Mouse (Mus musculus) T-helper 2 cell (primary cell): Measurements from ENCODE around the gene Ptcd1.

Source experiments
- in situ Hi-C: fragments of 300-600 bp; cut with MboI, MseI; formaldehyde crosslinking; loops from one replicate; pipeline ENCODE4 v1.15.1; 2025; ENCODE audit warnings: high pct_unique_total_duplicates

Ptcd1 gene

DNA sequence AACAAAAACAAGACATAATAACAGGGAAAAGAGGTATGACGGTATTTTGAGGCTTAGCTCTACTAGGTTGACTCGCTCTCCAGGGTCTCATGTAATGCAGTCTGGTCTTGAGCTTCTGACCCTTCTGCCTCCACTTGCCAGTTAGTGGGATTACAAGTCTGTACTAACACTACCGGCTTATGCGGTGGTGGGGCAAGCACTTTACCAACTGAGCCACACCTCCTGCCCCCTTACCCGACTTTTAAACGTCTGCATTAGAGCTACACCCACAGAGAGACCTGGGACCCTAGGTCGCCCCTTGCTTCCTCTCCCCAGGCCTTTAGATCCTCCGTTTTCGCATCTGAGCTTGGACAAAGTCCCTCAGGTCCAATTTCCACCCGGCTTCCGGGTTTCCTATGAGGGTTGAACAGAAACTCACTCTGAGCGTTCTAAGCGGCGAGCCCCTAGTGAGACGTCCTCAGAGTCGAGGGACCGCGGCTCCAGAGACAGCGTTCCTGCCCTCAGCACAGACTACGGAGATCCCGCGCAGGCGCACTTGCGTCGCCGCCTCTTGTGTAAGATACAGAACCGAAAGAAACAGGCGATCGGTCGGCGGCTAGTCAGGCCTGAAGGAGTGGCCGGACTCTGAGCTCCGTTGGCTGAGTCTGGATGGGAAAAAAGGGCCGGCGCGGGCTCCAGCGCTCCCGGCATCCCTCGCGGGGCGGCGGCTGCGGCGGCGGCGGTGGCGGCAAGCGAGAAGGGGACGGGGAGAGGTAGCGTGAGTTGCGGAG is at the start of gene Ptcd1, which contains the start of gene Cpsf4:
TSS of gene Ptcd1 (minus strand) at position 573 of the 770 bp plus-strand sequence.
TSS of gene Cpsf4 (plus strand) at position 678 of the 770 bp plus-strand sequence.
- in situ Hi-C loops = loop anchor here (10.0 kb wide), 1 partner anchor 202 kb away; the partner anchor contains the start of gene Smurf1

DNA sequence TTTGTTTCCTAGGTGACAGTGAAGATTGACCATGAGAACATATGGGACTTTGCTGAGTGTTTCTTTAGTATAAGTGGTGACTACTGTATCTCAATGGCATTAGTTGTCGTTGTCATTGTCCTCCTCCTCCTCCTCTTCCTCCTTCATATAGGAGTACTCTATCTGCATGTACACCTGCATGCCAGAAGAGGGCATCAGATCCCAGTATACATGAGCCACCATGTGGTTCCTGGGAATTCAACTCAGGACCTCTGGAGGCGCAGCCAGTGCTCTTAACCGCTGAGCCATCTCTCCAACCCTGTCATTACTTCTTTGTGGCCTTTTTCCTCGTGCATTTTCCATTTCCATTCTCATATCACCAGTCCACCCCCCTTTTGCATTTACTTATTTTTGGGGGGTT is 47.8 kb upstream of the Ptcd1 start:
- in situ Hi-C loops = loop anchor here (25.0 kb wide), 1 partner anchor 852 kb away; the partner anchor contains the start of gene Baiap2l1

DNA sequence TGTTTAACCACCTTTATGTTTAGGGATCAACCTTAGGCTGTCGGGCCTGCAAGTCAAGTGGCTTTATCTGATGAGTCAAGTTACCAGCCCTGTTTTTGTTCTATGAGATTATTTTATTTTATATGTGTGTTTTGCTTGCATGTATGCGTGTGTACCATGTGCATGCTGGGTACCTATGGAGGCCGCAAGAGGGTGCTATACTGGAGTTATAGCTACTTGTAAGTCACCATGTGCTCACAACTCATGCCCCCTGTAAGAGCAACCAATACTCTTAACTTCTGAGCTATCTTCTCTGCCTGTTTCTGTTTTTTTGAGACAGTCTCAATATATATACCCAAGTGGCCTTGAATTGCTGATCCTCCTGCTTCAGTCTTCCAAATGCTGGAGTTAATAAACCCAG is 46.6 kb upstream of the Ptcd1 start:
- in situ Hi-C loops = loop anchor here (25.0 kb wide), 1 partner anchor 851 kb away; the partner anchor contains the start of gene Baiap2l1

DNA sequence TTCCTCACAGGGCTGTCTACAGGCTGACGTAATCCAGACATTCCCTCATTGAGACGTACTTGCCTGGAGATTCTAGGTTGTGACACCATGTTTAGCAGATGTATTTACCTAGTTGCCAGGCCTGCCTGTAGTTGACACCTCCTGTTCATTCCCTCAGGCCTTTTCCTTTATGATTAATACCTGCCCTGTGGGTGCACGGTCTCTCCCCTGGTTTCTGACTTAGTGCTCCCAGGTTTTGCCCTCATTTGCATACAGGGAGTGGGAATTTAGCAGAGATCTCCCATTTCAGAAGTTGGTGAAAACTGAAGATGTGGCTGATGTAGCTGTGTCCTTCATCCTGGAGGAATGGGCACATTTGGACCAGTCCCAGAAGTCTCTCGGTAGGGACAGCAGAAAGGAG is 45.3 kb upstream of the Ptcd1 start:
- in situ Hi-C loops = loop anchor here (25.0 kb wide), 1 partner anchor 850 kb away; the partner anchor contains the start of gene Baiap2l1

DNA sequence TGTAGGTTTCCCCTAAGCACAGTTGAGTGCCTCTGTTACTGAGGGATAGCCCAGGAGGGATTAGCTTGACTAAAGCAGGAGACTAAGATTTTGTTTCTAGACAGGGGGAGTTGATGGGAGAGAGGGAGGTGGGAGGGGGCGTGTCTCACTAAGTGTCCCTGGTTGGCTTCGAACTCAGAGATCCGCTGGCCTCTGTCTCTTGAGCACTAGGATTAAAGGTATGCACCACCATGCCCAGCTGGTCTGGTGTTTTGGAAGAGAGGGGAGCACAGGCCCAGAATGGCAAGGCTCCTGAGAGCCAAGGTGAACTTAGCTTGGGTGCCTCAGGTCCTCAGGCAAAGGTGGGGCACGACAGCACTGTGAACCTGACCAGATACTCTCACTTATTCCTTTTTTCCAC is 44.4 kb upstream of the Ptcd1 start:
- in situ Hi-C loops = loop anchor here (25.0 kb wide), 1 partner anchor 849 kb away; the partner anchor contains the start of gene Baiap2l1

DNA sequence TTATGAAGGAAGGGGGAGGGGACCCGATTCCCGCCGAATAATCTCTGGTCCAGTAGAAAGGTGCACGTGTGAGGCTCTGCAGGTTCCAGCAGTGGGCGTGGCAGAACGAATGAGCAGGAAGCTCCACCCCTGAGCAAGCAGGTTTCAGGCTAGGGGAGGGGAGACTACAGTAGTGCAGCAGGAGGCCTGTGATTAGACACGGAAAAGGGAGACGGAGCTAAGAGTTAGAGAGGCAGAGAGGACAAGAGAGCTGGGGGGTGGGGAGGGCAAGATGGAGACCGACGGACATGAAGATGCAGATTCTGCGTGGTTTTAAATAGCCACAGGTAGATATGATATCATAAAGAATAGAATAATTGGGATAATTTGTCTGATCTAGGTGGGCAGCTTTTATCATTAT is 41.5 kb upstream of the Ptcd1 start:
- in situ Hi-C loops = loop anchor here (25.0 kb wide), 1 partner anchor 846 kb away; the partner anchor contains the start of gene Baiap2l1

DNA sequence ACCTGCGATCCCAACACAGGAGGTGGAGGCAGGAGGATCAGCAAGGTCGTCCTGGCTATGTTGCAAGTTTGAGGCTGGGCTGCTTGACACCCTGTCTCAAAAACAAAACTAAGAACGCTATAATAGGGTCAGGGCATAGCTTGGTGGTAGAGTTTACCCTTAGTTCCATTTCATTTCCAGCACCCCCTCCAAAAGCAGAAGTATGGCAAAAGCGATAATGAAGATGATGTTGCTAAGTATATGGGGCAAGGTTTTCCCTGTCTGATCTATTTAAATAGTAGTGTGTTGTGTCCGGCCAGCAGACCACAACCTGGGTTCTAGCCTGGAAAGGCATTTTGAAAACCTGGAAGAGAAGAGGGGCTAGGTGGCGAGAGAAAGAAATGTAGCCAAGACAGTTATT is 41.0 kb upstream of the Ptcd1 start:
- in situ Hi-C loops = loop anchor here (25.0 kb wide), 1 partner anchor 846 kb away; the partner anchor contains the start of gene Baiap2l1

DNA sequence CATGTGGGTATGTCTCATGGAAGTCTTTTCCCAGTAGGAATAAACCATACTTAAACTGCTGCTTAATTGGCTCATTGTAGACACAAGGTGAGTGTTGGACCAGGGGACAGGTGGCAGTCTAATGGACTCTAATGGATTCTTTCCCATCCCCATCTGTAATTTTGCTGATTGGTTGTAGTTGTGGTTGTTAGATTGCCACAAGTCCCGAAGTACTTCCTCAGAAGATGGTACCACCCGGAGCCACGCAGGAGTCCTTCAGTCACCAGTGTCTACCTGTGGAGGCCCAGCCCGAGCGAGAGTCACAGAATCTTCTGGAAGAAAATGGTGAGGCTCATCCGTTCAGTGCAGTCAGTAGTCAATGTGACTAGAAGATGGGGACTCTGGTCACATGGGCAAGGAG is 40.5 kb upstream of the Ptcd1 start:
- in situ Hi-C loops = loop anchor here (25.0 kb wide), 1 partner anchor 845 kb away; the partner anchor contains the start of gene Baiap2l1

DNA sequence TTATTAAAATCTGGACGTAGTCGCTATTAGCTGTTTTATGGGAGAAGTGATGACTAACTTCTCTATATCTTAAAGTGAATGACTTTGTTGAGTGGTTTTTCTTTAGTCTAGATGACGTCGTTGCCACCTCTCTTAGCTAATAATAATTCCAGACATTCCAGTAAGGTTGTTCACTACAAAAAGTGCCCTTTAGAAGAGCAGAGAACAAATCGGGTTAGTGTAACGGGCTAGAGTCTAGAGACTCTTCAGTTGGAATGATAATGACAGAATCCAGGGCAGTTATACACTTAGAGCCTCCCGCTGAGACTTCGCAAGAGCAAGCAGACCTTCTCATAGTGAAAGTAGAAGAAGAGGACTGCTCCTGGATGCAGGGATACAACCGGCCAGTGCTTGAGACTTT is 38.1 kb upstream of the Ptcd1 start:
- in situ Hi-C loops = loop anchor here (25.0 kb wide), 1 partner anchor 843 kb away; the partner anchor contains the start of gene Baiap2l1

DNA sequence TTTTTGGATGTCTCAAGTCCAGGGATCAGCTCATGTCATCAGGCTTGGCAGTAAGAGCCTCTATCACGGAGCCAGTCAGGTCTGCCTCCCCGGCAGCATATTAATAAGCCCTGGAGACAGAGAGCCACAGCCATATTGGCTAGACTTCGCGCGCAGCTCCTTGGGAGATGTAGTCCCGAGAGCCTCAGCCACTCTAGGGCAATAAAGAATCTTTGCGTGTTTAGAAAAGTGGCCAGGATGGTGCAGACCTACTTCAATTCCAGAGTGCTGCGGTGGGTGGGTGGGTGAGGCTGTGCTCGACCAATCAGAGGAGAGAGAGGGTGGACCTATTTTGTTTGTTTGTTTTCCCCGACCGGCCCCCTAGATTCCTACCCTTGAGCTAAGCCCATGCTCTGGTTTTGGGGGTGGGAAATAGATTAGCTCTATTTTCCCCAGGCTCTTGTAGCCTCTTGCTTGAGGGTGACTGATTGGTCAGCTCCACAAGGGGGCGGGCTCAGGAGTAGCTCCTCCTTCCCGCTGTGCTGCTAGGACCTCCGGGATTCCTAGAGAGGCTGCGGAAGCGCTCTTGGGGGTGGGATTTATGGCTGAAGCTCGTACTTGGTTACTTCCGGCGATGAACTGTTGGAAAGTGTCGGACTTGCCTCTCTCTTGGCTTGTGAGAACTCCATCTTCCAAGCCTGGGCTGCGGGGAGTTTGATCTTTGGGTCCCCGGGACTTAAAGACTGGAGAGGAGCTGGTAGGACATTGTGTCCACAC is 37.2 kb upstream of the Ptcd1 start, which contains the start of gene Zkscan5:
TSS of gene Zkscan5 (plus strand) at position 627 of the 756 bp plus-strand sequence.
- in situ Hi-C loops = loop anchor here (25.0 kb wide), 1 partner anchor 842 kb away; the partner anchor contains the start of gene Baiap2l1

DNA sequence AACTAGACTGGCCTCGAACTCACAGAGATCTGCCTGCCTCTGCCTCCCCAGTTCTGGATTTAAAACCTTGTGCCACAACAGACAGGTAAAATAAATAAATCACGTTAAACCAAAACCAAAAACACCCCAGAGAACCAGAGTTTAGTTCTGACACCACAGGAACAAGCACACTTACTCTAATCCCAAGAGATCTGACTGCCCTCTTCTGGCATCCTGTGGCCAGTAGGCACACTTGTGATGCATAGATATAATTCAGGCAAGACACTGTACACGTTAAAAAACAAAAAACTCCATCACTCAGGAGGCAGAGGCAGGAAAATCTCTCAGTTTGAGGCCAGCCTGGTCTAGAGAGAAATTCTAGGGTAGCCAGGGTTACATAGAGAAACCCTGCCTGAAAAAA is 35.5 kb upstream of the Ptcd1 start:
- in situ Hi-C loops = loop anchor here (25.0 kb wide), 1 partner anchor 840 kb away; the partner anchor contains the start of gene Baiap2l1

DNA sequence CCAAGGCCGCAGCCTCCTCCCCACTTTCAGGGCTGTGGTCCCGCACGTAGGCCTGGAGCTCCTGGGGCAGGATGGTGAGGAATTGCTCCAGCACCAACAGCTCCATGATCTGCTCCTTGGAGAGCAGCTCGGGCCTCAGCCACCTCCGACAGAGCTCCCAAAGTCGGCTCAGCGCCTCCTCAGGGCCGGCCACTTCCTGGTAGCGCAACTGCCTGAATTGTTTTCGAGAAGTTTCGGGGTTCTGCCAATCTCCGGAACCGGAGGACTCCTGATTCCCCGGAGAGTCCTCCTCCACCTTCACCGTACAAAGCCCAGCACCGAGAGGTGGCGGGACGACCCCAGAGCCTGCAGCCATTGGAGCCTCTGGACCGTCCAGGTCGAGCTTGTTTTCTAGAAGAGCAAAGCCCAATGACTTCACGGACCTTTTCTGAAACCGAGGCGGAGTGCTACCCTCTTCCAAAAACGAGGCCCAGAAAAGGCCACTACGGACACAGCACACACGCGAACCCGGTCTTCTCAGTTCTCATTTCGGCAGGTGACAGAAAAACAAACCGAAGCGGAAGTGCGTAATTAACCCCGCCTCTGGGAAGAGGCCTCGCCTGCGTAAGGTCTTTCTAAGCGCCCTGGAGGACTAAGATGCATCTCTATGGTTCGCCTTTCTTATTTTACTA is 34.5 kb upstream of the Ptcd1 start, which contains the start of gene Zkscan14:
TSS of gene Zkscan14 (minus strand) at position 548 of the 671 bp plus-strand sequence.
- in situ Hi-C loops = loop anchor here (25.0 kb wide), 1 partner anchor 839 kb away; the partner anchor contains the start of gene Baiap2l1

DNA sequence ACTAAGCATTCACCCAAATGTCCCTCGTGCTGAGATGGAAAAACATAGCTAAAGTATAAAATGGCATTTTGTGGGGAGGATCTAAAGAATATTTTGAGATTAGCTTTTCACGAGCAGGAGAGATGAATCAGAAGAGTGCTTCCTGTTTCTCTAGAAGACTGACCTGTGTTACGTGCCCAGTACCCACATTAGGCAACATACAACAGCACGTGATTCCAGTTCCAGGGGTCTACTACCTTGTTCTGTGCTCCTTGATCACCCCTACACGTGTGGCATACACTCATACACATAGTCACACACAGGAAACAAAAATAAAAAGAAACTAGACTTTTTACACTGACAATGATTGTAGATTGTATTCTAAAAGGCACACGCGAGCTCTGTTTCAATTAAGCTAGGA is 33.5 kb upstream of the Ptcd1 start:
- in situ Hi-C loops = loop anchor here (25.0 kb wide), 1 partner anchor 838 kb away; the partner anchor contains the start of gene Baiap2l1

DNA sequence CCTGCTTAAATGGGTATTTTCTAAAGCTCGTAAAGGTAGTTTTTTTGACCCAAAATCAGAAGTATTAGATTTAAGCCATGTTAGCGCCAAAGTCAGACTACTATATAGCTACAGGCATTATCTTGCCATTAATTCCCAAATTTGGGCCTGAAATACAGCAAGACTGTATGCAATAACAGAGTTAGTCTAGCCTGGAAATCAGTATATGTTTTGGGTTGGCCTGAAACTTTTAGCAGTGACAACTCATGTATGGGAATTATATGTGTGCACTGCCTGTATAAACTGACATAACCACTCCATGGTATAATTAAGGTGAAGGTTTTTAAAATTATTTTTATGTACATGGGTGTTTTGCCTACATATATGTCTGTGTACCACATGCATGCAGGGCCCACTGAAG is 25.1 kb upstream of the Ptcd1 start, which contains the start of gene Atp5j2:
TSS of gene Atp5j2 (minus strand) at position 101 of the 400 bp plus-strand sequence.
- in situ Hi-C loops = no loop called here

DNA sequence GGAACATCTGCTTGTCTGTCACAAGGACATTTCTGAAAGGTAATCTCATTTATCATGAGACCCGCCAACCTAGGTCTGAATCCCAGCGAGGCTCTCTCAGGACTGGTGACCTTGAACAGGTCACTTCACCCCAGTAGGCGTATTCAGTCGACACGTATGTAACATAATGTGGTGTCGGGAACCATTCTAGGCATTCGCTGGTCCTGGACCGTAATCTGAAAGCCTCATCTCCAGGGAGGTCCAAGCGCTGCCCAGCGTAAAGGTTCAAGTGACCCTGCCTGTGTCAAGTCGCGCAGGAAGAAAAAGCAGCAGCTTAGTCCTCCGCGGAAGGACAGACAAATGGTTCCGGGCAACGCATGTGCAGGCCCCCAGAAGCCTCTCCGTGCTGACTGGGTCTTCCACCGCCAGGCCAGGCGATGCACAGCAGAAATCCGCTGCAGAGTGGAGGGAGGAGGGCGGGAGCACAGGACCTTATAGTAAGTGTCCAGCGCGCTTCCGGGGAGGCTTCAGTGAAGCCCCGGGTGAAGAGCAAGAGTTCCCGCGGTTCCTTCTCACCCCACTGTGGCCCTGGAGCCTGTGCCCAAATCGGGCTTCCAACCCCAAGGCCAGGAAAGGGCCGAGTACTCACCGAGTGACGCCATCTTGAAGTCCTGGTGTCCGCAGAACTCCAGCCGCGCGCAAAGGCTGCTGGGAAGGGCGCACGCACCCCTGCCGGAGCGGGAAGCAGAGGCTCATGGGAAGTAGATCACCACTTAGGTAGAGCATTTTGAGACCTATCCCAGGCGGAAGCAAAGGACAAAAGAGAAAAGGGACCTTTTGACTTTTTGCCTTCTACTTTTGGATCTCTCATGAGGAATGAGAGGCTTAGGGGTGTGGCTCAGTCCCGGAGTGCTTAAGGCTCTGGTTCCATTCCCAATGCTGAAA is 24.2 kb upstream of the Ptcd1 start:
- in situ Hi-C loops = no loop called here

DNA sequence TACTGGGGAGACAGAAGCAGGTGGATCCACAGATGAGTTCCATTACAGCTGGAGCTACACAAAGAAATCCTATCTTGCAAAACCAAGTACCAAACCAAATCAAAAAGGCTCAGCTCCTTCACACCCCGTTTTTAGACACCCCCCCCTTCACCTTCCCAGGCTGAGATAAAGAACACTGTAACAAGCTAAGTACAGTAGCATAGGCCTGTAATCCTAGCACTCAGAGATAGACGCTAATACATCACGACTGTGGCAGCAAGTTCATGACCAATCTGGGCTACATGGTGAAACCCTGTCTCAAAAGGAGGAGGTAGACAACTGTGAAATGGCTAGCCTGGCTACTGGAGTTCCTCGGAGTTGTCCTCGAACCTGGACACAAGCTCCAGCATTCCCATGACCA is 23.5 kb upstream of the Ptcd1 start:
- in situ Hi-C loops = no loop called here

DNA sequence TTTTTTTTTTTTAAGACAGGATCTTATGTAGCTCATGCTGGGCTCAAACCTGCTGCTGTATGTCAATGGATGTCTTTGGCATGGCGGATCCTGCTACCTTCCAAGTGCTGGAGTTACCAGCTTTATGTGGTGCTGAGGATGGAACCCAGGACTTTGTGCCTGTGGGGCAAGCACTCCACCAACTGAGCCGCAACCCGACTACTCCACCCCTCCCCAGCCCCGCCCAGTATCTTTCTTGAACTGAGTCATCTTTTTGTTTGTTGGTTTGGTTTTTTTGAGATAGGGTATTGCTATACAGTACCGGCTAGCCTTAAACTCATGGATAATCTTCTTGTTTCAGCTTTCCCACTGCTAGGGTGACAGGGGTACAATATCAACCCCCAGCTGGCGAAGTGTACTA is 22.5 kb upstream of the Ptcd1 start:
- in situ Hi-C loops = no loop called here

DNA sequence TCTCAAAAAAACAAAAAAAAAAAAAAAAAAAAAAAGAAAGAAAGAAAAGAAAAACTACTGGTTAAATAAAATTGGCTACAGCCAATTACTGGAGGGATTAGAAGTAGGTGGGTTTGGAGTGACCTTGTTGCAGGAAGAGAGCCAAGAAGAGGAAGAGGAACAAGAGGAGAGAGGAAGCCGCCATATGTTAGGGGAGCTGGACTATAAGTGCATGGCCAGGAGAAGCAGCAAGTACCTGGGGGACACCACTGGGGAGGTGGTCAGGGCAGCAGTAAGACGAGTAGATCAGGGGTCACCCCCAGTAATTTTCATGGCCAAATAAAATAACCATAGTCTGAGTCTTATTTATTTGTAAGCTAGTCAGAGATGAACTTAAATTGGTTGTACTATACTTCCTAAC is 18.3 kb upstream of the Ptcd1 start:
- in situ Hi-C loops = no loop called here

DNA sequence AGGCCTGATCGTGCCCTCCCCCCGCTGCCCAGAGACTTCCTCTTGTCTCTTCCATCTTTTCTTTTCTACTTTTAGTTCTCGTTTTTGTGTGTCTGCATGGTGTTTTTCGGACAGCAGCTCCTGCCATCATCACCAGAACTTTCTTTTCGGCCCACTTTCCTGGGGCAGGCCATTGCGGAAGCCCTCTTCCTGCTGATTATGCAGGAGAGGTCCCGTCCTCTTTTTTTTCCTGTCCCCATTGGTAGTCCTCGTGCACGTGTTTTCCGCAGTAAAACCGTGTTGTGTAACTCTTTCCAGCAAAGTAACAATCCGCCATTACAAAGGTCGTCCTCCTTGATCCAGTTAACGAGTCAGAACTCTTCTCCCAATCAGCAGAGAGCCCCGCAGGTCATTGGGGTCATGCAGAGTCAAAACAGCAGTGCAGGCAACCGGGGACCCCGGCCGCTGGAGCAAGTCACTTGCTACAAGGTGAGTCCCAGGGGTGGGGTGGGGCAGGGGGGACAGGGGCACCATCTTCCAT is 11.6 kb upstream of the Ptcd1 start:
- in situ Hi-C loops = no loop called here

DNA sequence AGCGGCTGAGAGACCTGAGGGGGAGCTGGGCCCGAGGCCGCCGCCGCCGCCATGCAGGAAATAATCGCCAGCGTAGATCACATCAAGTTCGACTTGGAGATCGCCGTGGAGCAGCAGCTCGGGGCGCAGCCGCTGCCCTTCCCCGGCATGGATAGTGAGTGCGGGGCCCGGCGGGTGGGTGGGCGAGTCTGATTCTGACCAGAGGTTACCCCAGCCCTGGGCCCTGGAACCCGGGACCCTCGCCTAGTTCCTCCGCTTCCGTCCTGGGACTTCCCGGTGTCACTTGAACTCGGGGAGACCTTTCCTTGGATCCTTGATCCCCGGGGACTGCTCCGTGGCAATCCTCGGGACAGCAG is 376 bp upstream of the Ptcd1 start:
- in situ Hi-C loops = loop anchor here (10.0 kb wide), 1 partner anchor 202 kb away; the partner anchor contains the start of gene Smurf1
